ENCODE assay signal across 8 mouse cellular contexts in genomic region chr8:117199658-117200057, GRCm38 (mm10). TPM values are rescaled to one million over a fixed set of nuclear protein-coding genes. Genes with fewer than 3 reads are reported as not detected.
DNase-seq lines count a peak whose midpoint lies in the region; TF ChIP-seq lines count a peak whose summit lies in the region.

No protein-coding gene starts in this region.

- no peak overlapping the region for H3K27ac ChIP-seq in layer of hippocampus, adult 2 months

- intact Hi-C loops in heart, postnatal 25 days (cut with DNase I): loop anchor here (5.0 to 10.0 kb wide), 2 partner anchors 87 to 365 kb away; no protein-coding TSS in a partner anchor

- peak; percentile 25 to 72 for DNase-seq in spleen, postnatal 4 days (ENCODE audit: low spot score in 2 of 2)
- no peak for DNase-seq in spleen, adult 18-20 months
- DNase-seq in heart, postnatal 25 days (ENCODE audit: low spot score): peak; percentile 18
- peak; percentile 35 for DNase-seq in liver
- DNase-seq in layer of hippocampus, adult 2 months (ENCODE audit: low spot score in 2 of 2): no peak
- no peak for DNase-seq in cerebellum, adult 9-11 months
- no peak for DNase-seq in right cerebral cortex, adult 2 months (ENCODE audit: low spot score in 2 of 2)
- DNase-seq in left cerebral cortex, adult 11 months (ENCODE audit: low spot score): no peak

- TF ChIP-seq CTCF in layer of hippocampus, adult 2 months (conservative IDR thresholded peaks at IDR 0.05): no peak

- no peak overlapping the region for H3K4me3 ChIP-seq in layer of hippocampus, adult 2 months

RNA-seq across cellular contexts. Expression of gene Gan, which starts 41.7 kb away (rescaled TPM):
- 1 to 10 TPM; 4.2 to 5.3 TPM for total RNA-seq in heart, postnatal 25 days (2021)
- 10 to 100 TPM; 16.6 to 17.6 TPM for total RNA-seq in layer of hippocampus, adult 2 months (2021)

RNA-seq across cellular contexts. Expression of gene Cmip, which starts 57.2 kb away (rescaled TPM):
- 10 to 100 TPM; 21.3 to 24.0 TPM for total RNA-seq in heart, postnatal 25 days (2021)
- total RNA-seq in layer of hippocampus, adult 2 months (2021): 100 to 1,000 TPM; 269 to 286 TPM

Comparison
In these comparisons a context has a peak if more than half of its experiments do, and no peak if none do; other contexts are left out.
1. DNase-seq: peak in spleen, postnatal 4 days (2 of 2), heart, postnatal 25 days (single experiment) and liver (single experiment); none in spleen, adult 18-20 months (0 of 2), layer of hippocampus, adult 2 months (0 of 2), cerebellum, adult 9-11 months (single experiment), right cerebral cortex, adult 2 months (0 of 2) and left cerebral cortex, adult 11 months (single experiment).
2. RNA of gene Cmip, which starts 57.2 kb away (total RNA-seq): 269 to 286 TPM in layer of hippocampus, adult 2 months; 21.3 to 24.0 TPM in heart, postnatal 25 days; every median in the first group is over 10 times any median in the second.